Mouse (Mus musculus): ENCODE measurements around the gene Dph7. TPM values are rescaled to one million over a fixed set of nuclear protein-coding genes. Genes with fewer than 3 reads are reported as not detected.

Gene Dph7
- polyA plus RNA-seq, 2 experiments, result 9.0 to 9.9 TPM

GRCm38 (mm10) chr2:24929119-24929518, 33.1 kb upstream of the Dph7 start:
- H3K9me3 ChIP-seq (ENCODE audit: control insufficient read depth, low read length), result no peaks in the 10 kb centered on the region
- no peak overlapping the region for H3K4me2 ChIP-seq (ENCODE audit: low read depth)
- TF ChIP-seq EP300 (IDR thresholded peaks at IDR 0.05; ENCODE audit: low read depth) (no peak), CTCF (IDR thresholded peaks at IDR 0.05; ENCODE audit: low read depth) (no peak)
- H3K9ac ChIP-seq (replicated peaks), result no peak overlapping the region
- H3K36me3 ChIP-seq (replicated peaks; ENCODE audit: control insufficient read depth, insufficient read depth, low read depth), result no peaks in the 10 kb centered on the region
- H3K4me3 ChIP-seq (ENCODE audit: insufficient read depth in 1 of 2, low read depth in 2 of 2, low read length in 2 of 2), result no peak overlapping the region
- WGBS (ENCODE audit: insufficient replicate concordance), result 65% methylated on average over 2 of the region's 2 CpGs
- peaks cover 3 to 7% of the 10 kb centered on the region in 2 experiments; a peak in 2 of 4 replicates for H3K4me1 ChIP-seq (replicated peaks; ENCODE audit: control insufficient read depth in 2 of 2, insufficient read depth in 2 of 2, low read length in 1 of 2)
- DNase-seq (ENCODE audit: low read depth in 3 of 3, low spot score in 3 of 3), result no peak
- no peak overlapping the region for H3K27ac ChIP-seq
- ATAC-seq (ENCODE audit: insufficient read depth), result no peak
- H3K27me3 ChIP-seq (ENCODE audit: control insufficient read depth, insufficient read depth, low read length), result no peaks in the 10 kb centered on the region

- no peak overlapping the region for H3K9ac ChIP-seq (replicated peaks)
- ATAC-seq (ENCODE audit: insufficient read depth) (no peak), DNase-seq (ENCODE audit: low read depth in 3 of 3, low spot score in 3 of 3) (no peak)
- H3K27ac ChIP-seq, result no peak overlapping the region
- no peaks in the 10 kb centered on the region for H3K27me3 ChIP-seq (ENCODE audit: control insufficient read depth, insufficient read depth, low read length)
- 77% methylated on average over 5 of the region's 5 CpGs for WGBS (ENCODE audit: insufficient replicate concordance)
- H3K4me3 ChIP-seq (ENCODE audit: insufficient read depth in 1 of 2, low read depth in 2 of 2, low read length in 2 of 2), result no peak overlapping the region
- peaks cover 4 to 7% of the 10 kb centered on the region in 2 experiments; a peak in 2 of 4 replicates for H3K4me1 ChIP-seq (replicated peaks; ENCODE audit: control insufficient read depth in 2 of 2, insufficient read depth in 2 of 2, low read length in 1 of 2)
- no peaks in the 10 kb centered on the region for H3K36me3 ChIP-seq (replicated peaks; ENCODE audit: control insufficient read depth, insufficient read depth, low read depth)
- TF ChIP-seq EP300 (IDR thresholded peaks at IDR 0.05; ENCODE audit: low read depth), result no peak
- TF ChIP-seq CTCF (IDR thresholded peaks at IDR 0.05; ENCODE audit: low read depth), result no peak
- no peaks in the 10 kb centered on the region for H3K9me3 ChIP-seq (ENCODE audit: control insufficient read depth, low read length)
- no peak overlapping the region for H3K4me2 ChIP-seq (ENCODE audit: low read depth)
Observed at GRCm38 (mm10) chr2:24929593-24929992, 32.6 kb upstream of the Dph7 start.

GRCm38 (mm10) chr2:24934441-24934963, 27.7 kb upstream of the Dph7 start:
- peak overlapping the region; percentile 68 to 85 for H3K4me3 ChIP-seq (ENCODE audit: insufficient read depth in 1 of 2, low read depth in 2 of 2, low read length in 2 of 2)
- H3K27ac ChIP-seq, result peak overlapping the region; percentile 72
- WGBS (ENCODE audit: insufficient replicate concordance), result 8% methylated on average over 19 of the region's 19 CpGs
- H3K4me1 ChIP-seq (replicated peaks; ENCODE audit: control insufficient read depth in 2 of 2, insufficient read depth in 2 of 2, low read length in 1 of 2), result peaks cover 4 to 5% of the 10 kb centered on the region in 2 experiments; a peak in 3 of 4 replicates
- no peaks in the 10 kb centered on the region for H3K27me3 ChIP-seq (ENCODE audit: control insufficient read depth, insufficient read depth, low read length)
- no peaks in the 10 kb centered on the region for H3K9me3 ChIP-seq (ENCODE audit: control insufficient read depth, low read length)
- DNase-seq (ENCODE audit: low read depth in 3 of 3, low spot score in 3 of 3), result no peak
- H3K4me2 ChIP-seq (ENCODE audit: low read depth), result peak overlapping the region; percentile 99
- peak overlapping the region; percentile 87 for H3K9ac ChIP-seq (replicated peaks)
- peak; percentile 70 for ATAC-seq (ENCODE audit: insufficient read depth)
- no peaks in the 10 kb centered on the region for H3K36me3 ChIP-seq (replicated peaks; ENCODE audit: control insufficient read depth, insufficient read depth, low read depth)
- no peak for TF ChIP-seq EP300 (IDR thresholded peaks at IDR 0.05; ENCODE audit: low read depth)
- TF ChIP-seq CTCF (IDR thresholded peaks at IDR 0.05; ENCODE audit: low read depth), result no peak

- Histone ChIP-seq H3K9ac (replicated peaks) (peak within 1 kb of the TSS; percentile 87), H3K9me3 (ENCODE audit: control insufficient read depth, low read length) (no peaks in the 10 kb centered on the region), H3K4me2 (ENCODE audit: low read depth) (peak within 1 kb of the TSS; percentile 99), H3K36me3 (replicated peaks; ENCODE audit: control insufficient read depth, insufficient read depth, low read depth) (no peaks in the 10 kb centered on the region), H3K27me3 (ENCODE audit: control insufficient read depth, insufficient read depth, low read length) (no peaks in the 10 kb centered on the region; the same call in 1 of the 2 replicates), H3K4me1 (replicated peaks; ENCODE audit: control insufficient read depth in 2 of 2, insufficient read depth in 2 of 2, low read length in 1 of 2) (peaks cover 4 to 5% of the 10 kb centered on the region in 2 experiments; a peak in 3 of 4 replicates), H3K4me3 (ENCODE audit: insufficient read depth in 1 of 2, low read depth in 2 of 2, low read length in 2 of 2) (peak within 1 kb of the TSS; percentile 68 to 85), H3K27ac (peak within 1 kb of the TSS; percentile 72)
- under 1% methylated on average over 49 of the region's 49 CpGs for WGBS (ENCODE audit: insufficient replicate concordance)
- TF ChIP-seq CTCF (IDR thresholded peaks at IDR 0.05; ENCODE audit: low read depth) (peak; percentile 84), EP300 (IDR thresholded peaks at IDR 0.05; ENCODE audit: low read depth) (no peak)
- DNase-seq (ENCODE audit: low read depth in 3 of 3, low spot score in 3 of 3) (peak; percentile 90 to 94 (median 91)), ATAC-seq (ENCODE audit: insufficient read depth) (peak; percentile 89)
Observed at GRCm38 (mm10) chr2:24935057-24935796, 27.0 kb upstream of the Dph7 start, which contains the start of gene Arrdc1. Gene Arrdc1, minus strand, starts transcription at chr2:24935252.

GRCm38 (mm10) chr2:24942092-24942491, 20.1 kb upstream of the Dph7 start:
- TF ChIP-seq EP300 (IDR thresholded peaks at IDR 0.05; ENCODE audit: low read depth), result no peak
- TF ChIP-seq CTCF (IDR thresholded peaks at IDR 0.05; ENCODE audit: low read depth), result no peak
- 36% methylated on average over 4 of the region's 4 CpGs for WGBS (ENCODE audit: insufficient replicate concordance)
- ATAC-seq (ENCODE audit: insufficient read depth), result no peak
- Histone ChIP-seq H3K27ac (no peak overlapping the region), H3K9me3 (ENCODE audit: control insufficient read depth, low read length) (no peaks in the 10 kb centered on the region), H3K4me3 (ENCODE audit: insufficient read depth in 1 of 2, low read depth in 2 of 2, low read length in 2 of 2) (no peak overlapping the region), H3K36me3 (replicated peaks; ENCODE audit: control insufficient read depth, insufficient read depth, low read depth) (no peaks in the 10 kb centered on the region), H3K9ac (replicated peaks) (no peak overlapping the region; the same call in 1 of the 2 replicates), H3K4me2 (ENCODE audit: low read depth) (no peak overlapping the region), H3K27me3 (ENCODE audit: control insufficient read depth, insufficient read depth, low read length) (no peaks in the 10 kb centered on the region; the same call in none of the 2 replicates), H3K4me1 (replicated peaks; ENCODE audit: control insufficient read depth in 2 of 2, insufficient read depth in 2 of 2, low read length in 1 of 2) (no peaks in the 10 kb centered on the region)
- no peak for DNase-seq (ENCODE audit: low read depth in 3 of 3, low spot score in 3 of 3)
